22 mouse cellular contexts compared by ENCODE assay signal in genomic region chr10:63526027-63526426, GRCm38 (mm10).
"Had no signal": no experiment of that assay in that cellular context is flagged by ENCODE, and none has a peak within 500 bp of the region (broad histone marks: within the 10 kb centered on the region; RNA-seq: fewer than 3 reads in every experiment).

No protein-coding gene starts in this region.

- H3K27ac ChIP-seq: kidney, embryonic 15.5 days; left cerebral cortex, adult 2 months; limb, embryonic 12.5 days; limb, embryonic 15.5 days; liver, embryonic 14.5 days; midbrain, embryonic 10.5 days; midbrain, embryonic 13.5 days; stomach, postnatal 0 days had no signal

- H3K27me3 ChIP-seq: kidney, embryonic 15.5 days; limb, embryonic 12.5 days; limb, embryonic 15.5 days; megakaryocyte, embryonic 14.5 days; midbrain, embryonic 13.5 days had no signal

- H3K4me2 ChIP-seq: kidney, embryonic 15.5 days; limb, embryonic 12.5 days; limb, embryonic 15.5 days; liver, embryonic 11.5 days; lung, embryonic 14.5 days; midbrain, embryonic 13.5 days had no signal

- ATAC-seq: liver, postnatal 0 days; lung, postnatal 0 days; midbrain, embryonic 13.5 days; midbrain, embryonic 16.5 days had no signal

- H3K9ac ChIP-seq: kidney, embryonic 15.5 days; limb, embryonic 12.5 days; limb, embryonic 15.5 days; liver, embryonic 14.5 days; liver, postnatal 0 days; lung, embryonic 14.5 days; midbrain, embryonic 13.5 days had no signal

- H3K4me1 ChIP-seq: kidney, embryonic 15.5 days; limb, embryonic 12.5 days; limb, embryonic 15.5 days; megakaryocyte, embryonic 14.5 days; midbrain, embryonic 10.5 days; midbrain, embryonic 13.5 days had no signal

- H3K36me3 ChIP-seq: kidney, embryonic 15.5 days; limb, embryonic 12.5 days; limb, embryonic 15.5 days; midbrain, embryonic 10.5 days; midbrain, embryonic 13.5 days had no signal

- H3K9me3 ChIP-seq: kidney, embryonic 15.5 days; limb, embryonic 12.5 days; limb, embryonic 15.5 days; megakaryocyte, embryonic 14.5 days; midbrain, embryonic 10.5 days; midbrain, embryonic 13.5 days had no signal

- DNase-seq: kidney, postnatal 10 days; kidney, postnatal 36 days; layer of hippocampus, postnatal 36 days; left cerebral cortex, postnatal 4 days; liver, postnatal 0 days; lung, embryonic 14.5 days; lung, postnatal 36 days; thymus, adult 2 months; thymus, postnatal 14 days; thymus, postnatal 4 days had no signal

- H3K4me3 ChIP-seq: kidney, embryonic 15.5 days; left cerebral cortex, adult 2 months; limb, embryonic 12.5 days; limb, embryonic 15.5 days; megakaryocyte, embryonic 14.5 days; midbrain, embryonic 10.5 days; midbrain, embryonic 13.5 days had no signal
